Mouse (Mus musculus): Measurements from ENCODE around the gene Shc3.

DNA sequence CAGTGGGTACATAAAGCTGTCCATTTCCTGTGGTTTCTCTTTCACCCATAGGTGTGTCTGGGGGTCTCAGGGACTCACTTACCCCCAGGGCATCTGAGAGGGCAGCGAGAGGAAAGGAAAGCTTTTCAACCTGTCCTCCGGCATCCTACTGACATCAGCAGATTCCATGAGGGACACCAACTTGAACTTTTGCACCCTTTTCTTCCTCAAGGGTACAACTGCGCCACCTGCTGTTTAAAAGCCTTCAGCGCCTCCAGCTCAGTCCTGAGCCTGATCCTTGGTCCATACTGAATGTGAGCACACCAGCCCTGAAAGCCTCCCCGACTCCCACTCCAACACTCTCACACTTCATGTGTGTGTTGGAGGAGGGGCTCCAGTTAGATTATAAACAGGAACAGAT is 144.6 kb downstream of the Shc3 start:
- peak; percentile 47 for TF ChIP-seq CTCF (IDR thresholded peaks at IDR 0.05; ENCODE audit: control insufficient read depth, insufficient read depth, insufficient read length)
- TF ChIP-seq USF1 (IDR thresholded peaks at IDR 0.05; ENCODE audit: low read depth), result no peak
- no peak for TF ChIP-seq CEBPB (IDR thresholded peaks at IDR 0.05; ENCODE audit: low read depth)
- TF ChIP-seq MYOG (IDR thresholded peaks at IDR 0.05; ENCODE audit: control insufficient read depth, extremely low read depth, insufficient read length), result no peak

Measured in C2C12 (cell line).